Mouse (Mus musculus) spleen, adult 2 months (tissue): ENCODE results near the gene 4930426L09Rik.

Source experiments
- CTCF ChIP-seq: fragments of 200-500 bp; IDR thresholded peaks from 2 replicates; pipeline ENCODE4 v1.5.1; 2011; ENCODE audit warnings: mild to moderate bottlenecking, inconsistent platforms; ENCODE audit not compliant: insufficient read depth, insufficient read length, insufficient replicate concordance; ENCODE audit errors: extremely low read depth
- POLR2A ChIP-seq: fragments of 200-500 bp; IDR thresholded peaks from 2 replicates; pipeline ENCODE4 v1.6.1; 2011; ENCODE audit warnings: low read depth, low read length, inconsistent platforms

DNA sequence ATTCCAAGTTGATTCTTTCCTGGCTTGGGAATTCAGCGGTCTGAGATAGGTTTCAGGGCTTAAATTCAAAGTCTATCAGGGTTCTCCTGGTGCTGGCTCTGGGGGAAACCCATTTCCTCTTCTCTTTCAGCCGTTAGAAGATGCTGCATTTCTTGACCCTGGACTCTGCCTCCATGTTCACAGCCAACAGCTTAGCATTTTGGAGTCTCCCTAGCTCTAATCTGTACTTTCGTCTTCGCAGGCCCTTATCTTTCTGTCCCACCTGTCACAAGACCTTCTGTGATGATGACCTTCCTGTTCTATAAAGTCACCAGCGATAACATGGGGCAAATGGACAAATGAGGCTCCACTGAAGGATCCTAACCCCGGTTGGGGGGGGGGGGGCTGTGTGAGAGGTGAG, 13.3 kb downstream of the 4930426L09Rik start:
- TF ChIP-seq CTCF (no peak), POLR2A (no peak)
